Mouse (Mus musculus) megakaryocyte, embryonic 14.5 days (primary cell): ENCODE results near the gene Bmp8a.

Experiments
- FLI1 ChIP-seq: IDR thresholded peaks from 2 replicates; pipeline ENCODE4 v1.6.1; 2012; ENCODE audit warnings: low read length, inconsistent platforms, mixed read lengths
- GATA1 ChIP-seq: IDR thresholded peaks from 3 replicates; pipeline ENCODE4 v1.6.1; 2012; ENCODE audit warnings: mixed read lengths, low read length, inconsistent platforms, borderline replicate concordance

DNA sequence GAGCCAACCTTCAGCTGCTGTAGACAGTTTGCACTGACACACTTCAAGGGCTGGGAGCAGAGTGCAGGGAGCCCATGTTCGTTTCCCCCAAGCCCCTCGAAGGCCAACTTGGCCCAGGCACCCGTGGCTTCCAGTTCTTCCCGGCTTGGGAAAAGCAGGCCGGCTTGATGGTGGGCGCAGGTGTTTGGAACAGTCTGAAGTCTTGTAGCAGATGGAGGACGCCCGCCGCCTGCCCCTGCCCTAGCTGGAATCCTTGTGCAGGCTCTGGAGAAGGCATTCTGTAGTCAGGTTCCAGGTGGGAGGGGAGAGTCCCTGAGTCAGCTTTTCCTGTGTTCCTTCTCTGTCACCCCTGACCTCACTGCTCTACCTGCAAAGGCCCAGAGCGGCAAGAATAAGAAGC, 36.1 kb downstream of the Bmp8a start:
- TF ChIP-seq GATA1 (no peak), FLI1 (no peak)
